Mouse (Mus musculus) stomach, postnatal 0 days (tissue): ENCODE results near the gene Grk2.

ENCODE experiments used
- CTCF ChIP-seq: IDR thresholded peaks from 2 replicates; pipeline ENCODE4 v1.5.1; 2016; ENCODE audit warnings: antibody characterized with exemption, low read depth, mild to moderate bottlenecking, moderate library complexity
- EP300 ChIP-seq: optimal IDR thresholded peaks from 2 replicates; pipeline ENCODE3; 2016; ENCODE audit warnings: antibody characterized with exemption

DNA sequence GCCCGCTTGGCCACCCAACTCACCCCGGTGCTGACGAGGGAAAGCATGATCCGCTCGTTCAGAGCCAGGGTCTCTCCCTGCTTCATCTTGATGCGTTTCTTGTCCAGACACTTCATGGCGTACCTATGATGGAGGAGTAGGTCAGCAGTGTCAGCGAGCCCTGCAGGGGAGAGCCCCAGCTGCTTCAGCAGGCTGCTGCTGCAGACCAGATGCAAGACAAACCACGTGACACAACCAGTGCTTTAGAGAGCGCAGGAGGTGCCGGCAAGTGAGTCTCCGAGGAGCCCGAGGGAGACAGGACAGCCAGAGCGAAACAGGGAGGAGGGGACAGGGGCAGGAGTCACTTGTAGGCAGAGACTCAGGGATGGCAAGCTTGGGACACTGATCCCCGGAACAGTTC, 15.3 kb downstream of the Grk2 start:
- no peak for TF ChIP-seq CTCF
- no peak for TF ChIP-seq EP300
